Mouse (Mus musculus) cerebellum, postnatal 36 days (tissue): ENCODE measurements at regions not wholly inside any gene's neighbourhood (a gene's known extent, or its start where the extent isn't known, plus 50 kb on each side); places are given as distances from the start of the nearest gene placed in this dataset.

ENCODE experiments used
- DNase-seq, 2 experiments: peaks; one replicate each; pipeline ENCODE4 v3.0.0; 2021 to 2022; ENCODE audit warnings: mixed read lengths in 2 of 2

- no peak for DNase-seq
These were observed 967.6 kb downstream of the Plod2 start for GRCm38 (mm10) chr9:93509646-93510045.

GRCm38 (mm10) chr9:93524055-93524454 is 982.0 kb downstream of the Plod2 start:
- DNase-seq, result no peak

- no peak for DNase-seq
These were observed 983.1 kb downstream of the Plod2 start for GRCm38 (mm10) chr9:93525132-93525531.

GRCm38 (mm10) chr9:93530646-93531320 is 988.8 kb downstream of the Plod2 start:
- peak; percentile 15 to 24 for DNase-seq
